Mouse (Mus musculus) T-cell, adult 2 months (primary cell): Measurements from ENCODE around the gene Nfu1.

Experiments
- DNase-seq: peaks from one replicate; pipeline ENCODE4 v3.0.0; 2022; ENCODE audit warnings: low spot score

Nfu1 gene

GRCm38 (mm10) chr6:87075092-87075685 is 66.2 kb downstream of the Nfu1 start:
- DNase-seq: no peak
